Mouse (Mus musculus) forebrain, embryonic 14.5 days (tissue): Measurements from ENCODE around the gene Gm13283. TPM values are rescaled to one million over a fixed set of nuclear protein-coding genes. Genes with fewer than 3 reads are reported as not detected.
"Not testable (repeated sequence)": the region's sequence is repeated elsewhere in the genome, so short reads cannot be mapped to it uniquely, and the experiment has no call there.

Experiments
- ATAC-seq: fragments of 200-750 bp; cut with Nextera tagmentation; 2 replicates; pipeline ENCODE4 v1.8.0; 2017; ENCODE audit warnings: mild to moderate bottlenecking, moderate library complexity
- DNase-seq: peaks from one replicate; pipeline ENCODE4 v3.0.0-alpha.2; 2015; ENCODE audit warnings: low spot score
- H3K27ac ChIP-seq: fragments of 300-500 bp; sonication (generic); 2 replicates; pipeline ENCODE4 v1.5.1; 2014; ENCODE audit warnings: low read depth, mild to moderate bottlenecking, control low read depth, low read length, moderate library complexity
- H3K27me3 ChIP-seq: fragments of 300-500 bp; sonication (generic); replicated peaks from 2 replicates; pipeline ENCODE4 v1.6.1; 2014; ENCODE audit warnings: low read length, control low read depth, mixed read lengths; ENCODE audit not compliant: control insufficient read depth, insufficient read depth
- H3K36me3 ChIP-seq: fragments of 300-500 bp; sonication (generic); 2 replicates; pipeline ENCODE4 v1.6.1; 2014; ENCODE audit warnings: low read length, control low read depth; ENCODE audit not compliant: control insufficient read depth, insufficient read depth
- H3K4me1 ChIP-seq: fragments of 300-500 bp; sonication (generic); 2 replicates; pipeline ENCODE4 v1.6.1; 2014; ENCODE audit warnings: antibody characterized with exemption, low read length, control low read depth; ENCODE audit not compliant: control insufficient read depth, insufficient read depth
- H3K4me2 ChIP-seq: fragments of 300-500 bp; sonication (generic); 2 replicates; pipeline ENCODE4 v1.6.1; 2014; ENCODE audit warnings: mild to moderate bottlenecking, control low read depth, low read length
- H3K4me3 ChIP-seq: fragments of 300-500 bp; sonication (generic); 2 replicates; pipeline ENCODE4 v1.5.1; 2014; ENCODE audit warnings: low read depth, low read length, control low read depth
- H3K9ac ChIP-seq: fragments of 300-500 bp; sonication (generic); 2 replicates; pipeline ENCODE4 v1.6.1; 2014; ENCODE audit warnings: mild to moderate bottlenecking, low read length, control low read depth, moderate library complexity
- H3K9me3 ChIP-seq: fragments of 300-500 bp; sonication (generic); replicated peaks from 2 replicates; pipeline ENCODE4 v1.6.1; 2016; ENCODE audit warnings: low read length, control low read depth, mixed read lengths; ENCODE audit not compliant: control insufficient read depth
- WGBS: fragments of 180-500 bp; shearing (Covaris S2); extraction: QIAGEN DNeasy Blood & Tissue Kit; methylation state at CpG from one replicate; pipeline ENCODE4 v1.1.7; 2014; 5-methylcytosine and 5-hydroxymethylcytosine counted together
- polyA plus RNA-seq: library from polyadenylated mRNA; unstranded; fragments of >200 nt; fragmentation: Nextera tagmentation; extraction: Ambion mirVana; gene quantifications from 2 replicates; pipeline ENCODE4 v1.2.1, GENCODE M21; 2014

Gene Gm13283
- polyA plus RNA-seq, 1 experiment from 2014 or later: not detected

- not testable (repeated sequence) for H3K36me3 ChIP-seq, H3K4me1 ChIP-seq, H3K27me3 ChIP-seq, H3K9me3 ChIP-seq
- Histone ChIP-seq H3K4me2 (peak overlapping the region; percentile 68), H3K4me3 (peak overlapping the region; percentile 37), H3K27ac (peak overlapping the region; percentile 44; the same call in 1 of the 2 replicates), H3K9ac (peak overlapping the region; percentile 58)
- under 1% methylated on average over 16 of the region's 21 CpGs for WGBS
- peak; percentile 100 for ATAC-seq
- DNase-seq: peak; percentile 94
Observed at GRCm38 (mm10) chr4:88757628-88758031, 2.3 kb upstream of the Gm13283 start.

- not testable (repeated sequence) for H3K9ac ChIP-seq, H3K4me2 ChIP-seq, H3K4me3 ChIP-seq, H3K27me3 ChIP-seq, ATAC-seq, H3K27ac ChIP-seq, H3K36me3 ChIP-seq, H3K9me3 ChIP-seq, DNase-seq, H3K4me1 ChIP-seq
- 85% methylated on average over 9 of the region's 9 CpGs for WGBS
Observed at GRCm38 (mm10) chr4:88758751-88759150, 1.2 kb upstream of the Gm13283 start.

- H3K4me3 ChIP-seq: peak overlapping the region; percentile 29
- DNase-seq: peak; percentile 73
- ATAC-seq, H3K27me3 ChIP-seq, H3K9me3 ChIP-seq, H3K4me1 ChIP-seq, H3K27ac ChIP-seq, H3K9ac ChIP-seq, H3K36me3 ChIP-seq: not testable (repeated sequence)
- under 1% methylated on average over 23 of the region's 28 CpGs for WGBS
- peak overlapping the region; percentile 52 for H3K4me2 ChIP-seq
Observed at GRCm38 (mm10) chr4:88760431-88760830, 512 bp downstream of the Gm13283 start.

DNA sequence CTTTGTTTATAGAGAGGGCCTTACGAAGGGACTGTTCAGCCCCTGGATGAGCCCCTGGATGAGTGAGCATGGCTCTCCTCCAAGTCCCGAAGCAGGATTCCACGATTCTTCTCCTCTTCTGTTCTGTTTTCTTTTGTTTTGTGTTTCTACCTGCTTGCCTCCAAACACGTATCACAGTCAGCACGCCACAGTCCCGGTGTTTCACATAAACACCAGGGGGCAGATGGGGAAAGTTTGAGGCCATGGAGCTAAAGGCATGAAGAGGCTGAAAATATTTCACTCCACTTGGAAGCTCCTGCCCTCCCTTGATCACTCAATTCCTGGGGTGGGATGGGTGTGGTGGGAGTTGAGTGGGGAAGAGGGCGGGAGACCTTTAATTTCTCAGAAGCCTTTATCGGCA, 1.9 kb downstream of the Gm13283 start:
- H3K27ac ChIP-seq, H3K9ac ChIP-seq, H3K36me3 ChIP-seq, H3K27me3 ChIP-seq, H3K4me1 ChIP-seq, H3K4me2 ChIP-seq, H3K4me3 ChIP-seq, ATAC-seq, DNase-seq, H3K9me3 ChIP-seq: not testable (repeated sequence)
- 75% methylated on average over 6 of the region's 8 CpGs for WGBS

DNA sequence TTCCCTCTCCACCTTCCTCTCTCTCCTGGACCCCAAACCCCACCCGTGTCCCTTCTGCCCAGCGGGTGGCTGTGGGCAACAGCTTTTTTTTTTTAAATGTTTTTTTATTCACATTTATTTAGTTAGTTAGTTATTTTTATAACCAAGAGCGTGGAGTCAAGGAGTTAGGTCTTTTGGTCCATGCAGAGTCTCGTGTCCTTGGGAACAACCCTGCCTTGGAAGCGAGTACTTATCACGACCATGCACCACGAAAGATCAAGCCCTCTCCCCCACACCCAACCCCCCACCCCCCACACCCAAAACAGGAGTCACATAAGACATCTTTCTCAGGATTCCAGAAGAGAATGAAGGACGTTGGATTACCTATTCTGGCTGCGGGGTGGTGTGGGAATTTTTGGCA, 2.4 kb downstream of the Gm13283 start:
- DNase-seq, H3K9me3 ChIP-seq, H3K4me1 ChIP-seq, ATAC-seq, H3K4me3 ChIP-seq, H3K36me3 ChIP-seq, H3K4me2 ChIP-seq, H3K27me3 ChIP-seq, H3K9ac ChIP-seq, H3K27ac ChIP-seq: not testable (repeated sequence)
- WGBS: 62% methylated on average over 9 of the region's 9 CpGs

DNA sequence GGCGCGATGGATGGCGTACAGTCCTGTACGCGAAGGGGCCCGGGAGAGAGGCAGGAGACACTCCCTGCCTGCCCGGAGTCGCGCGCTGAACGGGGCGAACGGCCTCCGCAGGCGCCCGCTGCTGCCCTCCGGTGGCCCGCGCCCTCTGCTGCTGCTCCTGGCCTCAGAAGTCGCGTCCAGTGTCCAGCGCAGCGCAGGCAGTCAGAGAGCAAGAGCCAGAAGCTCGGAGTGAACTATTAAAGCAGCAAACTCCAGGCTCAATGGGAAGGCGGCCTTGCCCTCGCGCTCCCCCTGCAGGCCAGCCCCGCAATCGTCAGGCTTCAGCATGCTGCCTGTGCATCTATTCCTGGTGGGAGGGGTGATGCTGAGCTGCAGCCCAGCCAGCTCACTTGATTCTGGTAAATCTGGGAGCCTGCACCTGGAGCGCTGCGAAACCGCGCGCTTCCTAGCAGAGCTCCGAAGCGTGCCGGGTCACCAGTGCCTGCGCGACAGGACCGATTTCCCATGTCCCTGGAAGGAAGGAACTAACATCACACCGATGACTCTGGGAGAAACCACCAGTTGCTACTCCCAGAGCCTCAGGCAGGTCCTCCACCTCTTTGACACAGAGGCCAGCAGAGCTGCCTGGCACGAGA, 3.6 kb downstream of the Gm13283 start:
- H3K9ac ChIP-seq, H3K4me1 ChIP-seq, H3K9me3 ChIP-seq, H3K36me3 ChIP-seq, H3K27me3 ChIP-seq, ATAC-seq, H3K27ac ChIP-seq: not testable (repeated sequence)
- DNase-seq: peak; percentile 61
- H3K4me3 ChIP-seq: peak overlapping the region; percentile 24
- peak overlapping the region; percentile 51 for H3K4me2 ChIP-seq
- 3% methylated on average over 24 of the region's 42 CpGs for WGBS

DNA sequence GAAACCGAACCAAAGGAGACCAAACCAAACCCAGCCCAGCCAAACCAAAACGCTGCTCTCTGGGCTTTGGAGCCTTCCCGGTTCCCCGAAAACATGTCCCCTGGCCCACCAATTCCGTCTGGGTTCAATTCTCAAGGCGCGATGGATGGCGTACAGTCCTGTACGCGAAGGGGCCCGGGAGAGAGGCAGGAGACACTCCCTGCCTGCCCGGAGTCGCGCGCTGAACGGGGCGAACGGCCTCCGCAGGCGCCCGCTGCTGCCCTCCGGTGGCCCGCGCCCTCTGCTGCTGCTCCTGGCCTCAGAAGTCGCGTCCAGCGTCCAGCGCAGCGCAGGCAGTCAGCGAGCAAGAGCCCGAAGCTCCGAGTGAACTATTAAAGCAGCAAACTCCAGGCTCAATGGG, 13.6 kb downstream of the Gm13283 start, which contains the start of gene Gm13290:
TSS of gene Gm13290 (plus strand) at position 301 of the 400 bp plus-strand sequence.
- not testable (repeated sequence) for H3K4me2 ChIP-seq, H3K4me1 ChIP-seq, H3K27me3 ChIP-seq, ATAC-seq, H3K9ac ChIP-seq, H3K9me3 ChIP-seq, DNase-seq, H3K36me3 ChIP-seq, H3K27ac ChIP-seq, H3K4me3 ChIP-seq
- no CpG with 5 or more reads among the region's 32 CpGs for WGBS

- not testable (repeated sequence) for H3K4me3 ChIP-seq, H3K9ac ChIP-seq, H3K9me3 ChIP-seq, H3K36me3 ChIP-seq, H3K27me3 ChIP-seq, H3K27ac ChIP-seq, DNase-seq, H3K4me2 ChIP-seq, ATAC-seq, H3K4me1 ChIP-seq
- no CpG with 5 or more reads among the region's 29 CpGs for WGBS
Observed at GRCm38 (mm10) chr4:88776622-88777021, 16.7 kb downstream of the Gm13283 start, which contains the start of gene Gm13289. Gene Gm13289, plus strand, starts transcription at chr4:88776922.

- H3K27ac ChIP-seq, H3K27me3 ChIP-seq, H3K4me1 ChIP-seq, ATAC-seq, H3K4me3 ChIP-seq, DNase-seq, H3K36me3 ChIP-seq, H3K9ac ChIP-seq, H3K4me2 ChIP-seq, H3K9me3 ChIP-seq: not testable (repeated sequence)
- no CpG with 5 or more reads among the region's 29 CpGs for WGBS
Observed at GRCm38 (mm10) chr4:88779550-88779949, 19.6 kb downstream of the Gm13283 start, which contains the start of gene Gm13272. Gene Gm13272, plus strand, starts transcription at chr4:88779850.
